Mouse (Mus musculus): ENCODE results near the gene Rhcg.

- no peak for TF ChIP-seq POLR2A (IDR thresholded peaks at IDR 0.05; ENCODE audit: borderline replicate concordance, extremely low read depth, low read depth, low read length)
- no peak for TF ChIP-seq CTCF (IDR thresholded peaks at IDR 0.05; ENCODE audit: insufficient read depth, low read length)
These were observed 17.3 kb downstream of the Rhcg start for GRCm38 (mm10) chr7:79600122-79600521.

Data from lung, adult 2 months (tissue).